Mouse (Mus musculus): ENCODE data around the gene Nelfb. TPM values are rescaled to one million over a fixed set of nuclear protein-coding genes. Genes with fewer than 3 reads are reported as not detected.

The Nelfb gene
- total RNA-seq (2023) = 10 to 100 TPM; 96.3 to 98.1 TPM

DNA sequence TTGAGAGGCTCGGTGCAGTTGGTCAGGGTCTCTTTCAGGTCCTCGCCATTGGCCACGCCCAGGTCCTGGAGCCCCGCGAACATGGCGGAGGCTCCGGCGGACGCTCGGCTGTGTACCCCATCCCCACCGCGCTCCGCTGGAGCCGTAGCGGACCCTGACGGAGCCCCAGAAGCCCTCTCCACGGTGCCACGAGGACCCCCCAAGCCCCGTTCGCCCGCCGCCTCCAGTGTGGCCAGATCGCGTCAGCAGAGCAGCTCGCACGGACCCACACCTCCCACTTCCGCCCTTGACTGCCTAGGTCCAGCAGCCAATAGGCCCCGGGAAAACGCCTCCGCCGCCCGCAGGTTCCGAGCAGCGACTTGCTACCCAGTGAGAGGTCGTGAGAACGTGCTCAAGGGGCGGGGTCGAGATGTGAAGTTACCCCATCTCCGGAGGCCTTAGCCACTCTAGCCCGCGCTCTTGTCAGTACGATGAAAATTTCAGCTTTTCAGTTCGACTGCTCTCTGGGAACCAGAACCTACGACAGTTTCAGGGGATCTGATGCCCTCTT is at the start of gene Nelfb:
Nelfb (minus strand) TSS at position 369 of the 550 bp plus-strand sequence.

DNA sequence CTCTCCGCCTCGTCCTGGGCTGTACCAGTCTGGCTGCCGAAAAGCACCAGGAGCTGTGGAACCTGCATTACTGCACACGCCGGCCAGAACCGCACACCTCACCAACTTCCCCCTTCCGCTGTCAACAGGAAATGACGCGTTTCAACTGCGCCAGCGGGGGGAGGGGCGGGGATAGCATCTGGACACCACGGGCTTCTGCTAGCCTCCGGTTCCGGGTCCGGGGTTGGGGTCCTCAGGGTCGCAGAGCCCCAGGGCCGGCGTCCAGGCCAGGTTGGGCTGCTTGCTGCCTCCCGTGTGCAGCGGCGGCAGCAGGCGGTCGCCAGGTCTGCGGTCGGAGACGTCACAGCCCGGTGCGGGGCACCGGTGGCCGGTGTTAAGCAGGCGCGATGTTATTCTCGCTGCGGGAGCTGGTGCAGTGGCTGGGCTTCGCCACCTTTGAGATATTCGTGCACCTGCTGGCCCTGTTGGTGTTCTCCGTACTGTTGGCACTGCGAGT is 44.0 kb upstream of the Nelfb start, which contains the start of gene Tmem203:
Tmem203 (plus strand) TSS at position 156 of the 496 bp plus-strand sequence.

DNA sequence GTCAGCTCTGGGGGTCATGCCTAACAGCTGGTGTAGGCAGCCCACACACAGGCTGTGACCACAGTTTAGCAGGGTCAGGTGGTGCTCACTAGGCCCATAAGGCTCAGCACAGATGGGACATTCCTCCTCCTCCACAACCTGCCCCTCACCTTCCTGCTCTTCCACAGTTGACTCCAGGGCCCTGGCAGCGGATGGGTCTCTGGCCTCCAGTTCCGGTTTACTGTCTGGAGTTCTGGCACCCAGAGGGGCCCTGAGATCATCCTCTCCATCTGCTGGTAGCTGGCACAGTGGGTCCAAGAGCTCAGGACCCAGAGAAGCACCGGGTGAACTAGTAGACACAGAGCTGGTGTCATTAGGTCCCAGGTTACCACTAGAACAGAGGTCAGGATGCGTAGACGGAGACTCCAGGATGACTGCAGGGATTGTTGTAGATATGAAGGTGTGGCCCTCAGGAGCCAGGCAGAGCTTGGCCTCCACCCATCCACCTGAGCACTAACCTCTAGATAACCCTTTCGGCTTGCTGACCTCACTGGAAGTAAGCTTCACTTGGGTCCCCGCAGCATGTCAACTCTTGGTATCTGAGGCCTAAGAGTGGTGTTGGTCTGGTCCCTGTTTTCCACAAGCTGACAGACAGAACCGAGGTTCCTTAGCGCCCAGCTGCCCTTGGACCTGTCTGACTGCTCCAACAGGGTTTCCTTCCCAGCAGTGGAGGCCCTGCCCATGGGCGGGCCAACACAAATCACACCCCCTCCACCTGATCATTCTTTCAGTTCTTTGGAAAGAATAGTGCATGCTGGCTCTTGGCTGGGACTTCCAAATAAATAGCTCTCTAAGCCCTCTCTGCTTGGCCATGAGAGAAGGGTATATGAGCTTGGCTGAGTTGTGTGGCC is 35.1 kb upstream of the Nelfb start, which contains the start of gene AL732309.1:
AL732309.1 (minus strand) TSS at position 681 of the 890 bp plus-strand sequence.

DNA sequence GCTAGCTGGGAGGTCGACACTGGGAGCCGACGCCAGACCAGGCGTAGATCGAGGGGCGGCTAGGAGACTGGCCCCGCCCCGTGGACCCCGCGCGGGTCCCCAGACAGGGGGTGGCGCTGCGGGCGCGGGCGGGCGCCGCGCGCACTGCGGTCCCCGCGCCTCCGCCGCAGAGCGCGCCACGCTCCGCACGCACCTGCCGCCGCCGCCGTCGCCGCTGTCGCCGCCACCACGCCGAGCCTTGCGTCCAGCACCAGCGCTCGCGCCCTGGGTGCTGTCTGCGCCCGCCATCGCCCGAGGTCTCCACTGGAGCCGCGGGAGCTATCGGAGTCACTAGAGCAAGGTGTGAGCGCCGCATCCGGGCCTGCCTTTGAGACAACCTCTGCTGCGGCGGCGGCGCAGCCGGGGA is 30.8 kb upstream of the Nelfb start, which contains the start of the genes Rnf208 and Cysrt1:
Rnf208 (plus strand) TSS at position 155 of the 406 bp plus-strand sequence.
Cysrt1 (minus strand) TSS at position 352 of the 406 bp plus-strand sequence.

DNA sequence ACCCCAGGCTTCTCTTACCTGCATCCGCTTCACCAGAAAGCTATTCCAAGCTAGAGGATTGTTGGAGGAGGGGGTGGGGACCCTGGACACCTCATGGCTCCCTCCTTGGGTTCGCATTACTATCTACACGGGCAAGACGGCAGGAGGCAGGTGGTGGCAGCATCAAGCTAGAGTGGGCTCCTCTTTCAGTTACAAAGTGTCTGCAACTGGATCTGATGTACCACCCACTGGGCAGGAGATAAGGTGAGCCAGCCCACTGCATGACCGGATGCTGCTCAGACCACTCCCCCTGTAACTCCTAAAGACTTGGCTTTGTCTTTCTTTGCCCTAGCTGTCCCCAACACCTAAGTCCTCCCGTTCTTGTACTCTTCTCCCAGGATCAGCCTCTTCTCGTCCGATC is 25.3 kb upstream of the Nelfb start, which contains the start of gene Rnf224:
Rnf224 (minus strand) TSS at position 174 of the 400 bp plus-strand sequence.

DNA sequence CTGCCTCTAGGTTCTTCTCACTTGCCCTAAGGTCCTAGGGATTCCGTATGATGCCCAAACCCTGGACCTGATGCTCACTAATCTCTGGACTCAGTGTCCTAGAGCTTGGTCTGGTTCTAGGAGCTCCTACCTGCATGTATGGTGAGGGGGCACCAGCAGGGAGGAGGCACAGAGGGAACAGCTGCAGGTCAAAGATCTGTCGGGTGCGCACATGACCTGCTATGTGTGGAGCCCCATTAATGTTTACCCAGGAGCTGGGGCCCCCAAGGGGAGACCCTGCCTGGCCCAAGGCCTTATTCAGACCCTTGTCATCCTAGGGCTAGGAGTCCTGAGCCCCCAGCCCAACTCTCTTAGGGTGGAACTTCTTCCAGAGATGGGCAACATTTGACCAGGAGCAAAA is 22.8 kb upstream of the Nelfb start, which contains the start of gene Slc34a3:
Slc34a3 (minus strand) TSS at position 315 of the 400 bp plus-strand sequence.

DNA sequence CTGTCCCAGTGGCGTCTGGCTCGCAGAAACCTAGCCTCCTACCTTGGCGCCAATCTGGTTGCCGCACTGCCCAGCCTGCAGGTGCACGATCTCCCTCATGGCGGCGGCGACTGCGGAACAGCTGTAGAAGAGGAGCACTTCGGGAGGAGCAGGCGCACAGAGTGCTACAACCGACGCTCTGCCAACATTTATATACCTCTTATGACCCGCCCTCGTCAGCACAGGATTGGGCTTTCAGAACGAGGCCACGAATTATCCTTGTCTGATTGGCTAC is 13.1 kb upstream of the Nelfb start, which contains the start of gene Tubb4b:
Tubb4b (minus strand) TSS at position 211 of the 274 bp plus-strand sequence.

DNA sequence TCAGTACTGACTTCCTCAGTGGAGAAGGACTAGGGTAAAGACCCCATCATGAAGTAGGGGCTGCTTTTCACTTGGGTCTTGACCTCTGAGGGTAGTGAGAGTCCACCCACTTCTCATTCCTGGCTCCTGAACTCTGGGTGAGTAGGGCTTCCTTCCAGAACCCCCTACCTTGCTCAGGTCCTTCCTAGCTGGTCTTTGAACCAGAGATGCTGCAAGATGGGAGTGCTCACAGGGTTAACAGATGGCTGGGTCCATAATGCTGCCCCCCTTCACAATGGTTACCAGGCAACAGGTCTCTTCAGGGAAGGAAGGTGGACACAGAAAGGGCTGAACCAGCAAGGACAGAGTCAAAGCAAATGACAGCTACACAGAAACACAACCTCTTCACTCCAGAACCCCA is 7.2 kb upstream of the Nelfb start, which contains the start of gene Fam166a:
Fam166a (plus strand) TSS at position 301 of the 400 bp plus-strand sequence.

DNA sequence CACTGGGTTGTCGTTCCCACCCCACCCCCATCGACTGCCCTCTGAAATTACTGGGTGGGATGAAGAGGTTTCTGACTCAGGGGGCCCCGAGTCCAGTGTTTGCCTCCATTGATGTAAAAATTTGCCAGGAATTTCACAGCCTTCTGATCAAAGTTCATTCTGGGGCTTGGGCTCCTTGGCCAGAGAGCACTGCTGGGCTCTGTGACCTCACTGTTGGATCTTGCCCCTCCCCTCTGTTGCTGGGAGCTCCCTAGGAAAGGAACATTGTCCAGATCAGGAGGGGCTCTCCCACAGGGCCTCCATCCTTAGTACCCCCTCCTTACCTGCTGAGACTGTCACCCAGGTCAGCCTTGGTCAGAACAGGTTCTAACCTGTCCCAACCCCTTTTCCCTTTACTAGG is 3.2 kb upstream of the Nelfb start, which contains the start of gene Stpg3:
Stpg3 (minus strand) TSS at position 194 of the 400 bp plus-strand sequence.

DNA sequence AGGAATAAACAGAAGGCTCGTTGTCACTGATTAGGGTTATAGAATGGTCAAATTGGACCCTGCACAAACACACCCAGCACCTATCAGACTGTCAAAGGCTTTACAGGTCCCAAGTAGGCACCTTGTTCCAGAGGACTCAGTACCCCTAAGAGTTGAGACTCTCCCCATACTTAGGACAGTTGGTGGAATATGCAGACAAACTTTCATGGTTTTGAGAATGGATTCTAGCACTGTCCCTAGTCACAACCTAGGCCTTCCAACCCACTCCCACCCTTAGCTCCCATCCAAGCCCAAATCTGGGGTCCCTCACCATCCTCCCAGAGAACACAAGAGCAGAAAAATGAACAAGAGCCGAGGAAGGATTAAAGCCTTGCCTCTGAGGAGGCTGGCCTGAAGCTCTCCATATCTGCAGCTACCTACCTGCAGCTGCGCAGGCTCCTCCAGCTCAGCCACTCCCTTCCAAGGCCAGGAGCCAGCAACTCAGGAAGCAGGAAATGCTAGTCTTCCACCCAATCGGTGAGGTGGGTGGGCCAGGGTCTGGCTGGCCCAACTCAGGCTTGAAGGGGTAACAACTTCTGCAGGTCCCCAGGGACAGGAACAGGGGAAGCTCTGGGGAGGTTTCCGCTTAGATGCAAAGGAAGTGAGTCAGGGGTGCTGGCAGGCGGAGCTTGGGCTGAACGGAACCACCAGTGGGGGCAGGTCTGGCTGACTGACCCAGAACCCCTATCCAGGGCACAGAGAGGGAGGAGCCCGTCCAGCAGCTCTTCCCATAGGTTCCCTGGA is 14.9 kb downstream of the Nelfb start, which contains the start of gene Tor4a:
Tor4a (minus strand) TSS at position 715 of the 783 bp plus-strand sequence.

DNA sequence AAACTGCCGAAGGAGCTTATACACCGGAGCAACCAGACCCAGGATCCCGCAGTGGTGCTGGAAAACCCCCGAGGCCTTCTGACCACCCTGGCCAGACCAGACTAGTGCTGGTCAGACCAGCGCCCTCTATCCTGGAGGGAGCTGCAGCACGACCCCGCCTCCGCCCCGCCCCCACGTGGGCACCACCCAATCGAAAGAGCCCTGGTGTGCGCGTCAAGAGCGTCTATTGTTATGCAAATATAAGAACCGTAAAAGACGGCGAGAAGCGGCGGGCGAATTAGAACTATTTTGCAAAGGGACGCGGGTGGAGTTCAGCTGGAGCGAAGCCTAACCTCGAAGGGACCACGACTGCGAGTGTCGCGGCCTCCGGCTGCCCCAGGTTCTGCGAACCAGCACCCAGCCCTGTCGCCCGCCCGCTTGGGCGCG is 30.8 kb downstream of the Nelfb start, which contains the start of gene Nrarp:
Nrarp (plus strand) TSS at position 281 of the 426 bp plus-strand sequence.

Other genes with a start within 250 kb of the Nelfb start
- gene Dph7, start 249.1 kb downstream of the Nelfb start, total RNA-seq (2023) = 10 to 100 TPM; 14.8 to 20.9 TPM
- 10 to 100 TPM; 21.7 to 31.1 TPM for gene Mrpl41, start 236.4 kb downstream of the Nelfb start, total RNA-seq (2023)
- gene Pnpla7, start 235.5 kb downstream of the Nelfb start, total RNA-seq (2023) = 100 to 1,000 TPM; 129 to 133 TPM
- 10 to 100 TPM; 44.6 to 55.0 TPM for gene Nsmf, start 157.1 kb downstream of the Nelfb start, total RNA-seq (2023)
- not detected for gene Entpd8, start 131.2 kb downstream of the Nelfb start, total RNA-seq (2023)
- gene Noxa1, start 116.3 kb downstream of the Nelfb start, total RNA-seq (2023) = not detected
- gene Nrarp, start 30.7 kb downstream of the Nelfb start, total RNA-seq (2023) = 1 to 10 TPM; 3.7 to 4.2 TPM
- gene Tor4a, start 14.6 kb downstream of the Nelfb start, total RNA-seq (2023) = 10 to 100 TPM; 36.4 to 59.0 TPM
- gene Stpg3, start 3.1 kb upstream of the Nelfb start, total RNA-seq (2023) = not detected
- under 1 TPM in 1 of 2 experiments, not detected in 1; 0.50 TPM for gene Fam166a, start 7.3 kb upstream of the Nelfb start, total RNA-seq (2023)
- gene Tubb4b, start 13.2 kb upstream of the Nelfb start, total RNA-seq (2023) = 100 to 1,000 TPM; 117 to 128 TPM
- not detected for gene Slc34a3, start 22.9 kb upstream of the Nelfb start, total RNA-seq (2023)
- gene Rnf224, start 25.3 kb upstream of the Nelfb start, total RNA-seq (2023) = not detected
- gene Rnf208, start 30.8 kb upstream of the Nelfb start, total RNA-seq (2023) = not detected
- gene Cysrt1, start 31.0 kb upstream of the Nelfb start, total RNA-seq (2023) = not detected
- gene AL732309.1, start 35.4 kb upstream of the Nelfb start, total RNA-seq (2023) = 10 to 100 TPM; 10.7 to 11.9 TPM
- gene Tmem203, start 44.0 kb upstream of the Nelfb start, total RNA-seq (2023) = 10 to 100 TPM; 20.1 to 25.4 TPM
- 10 to 100 TPM; 15.5 to 20.0 TPM for gene Tprn, start 51.1 kb upstream of the Nelfb start, total RNA-seq (2023)
- gene Ssna1, start 60.9 kb upstream of the Nelfb start, total RNA-seq (2023) = 10 to 100 TPM; 43.7 to 44.2 TPM
- gene Anapc2, start 61.0 kb upstream of the Nelfb start, total RNA-seq (2023) = 100 to 1,000 TPM; 114 to 127 TPM
- not detected for gene Tmem210, start 76.7 kb upstream of the Nelfb start, total RNA-seq (2023)
- gene Lrrc26, start 78.4 kb upstream of the Nelfb start, total RNA-seq (2023) = not detected
- not detected for gene Grin1, start 107.7 kb upstream of the Nelfb start, total RNA-seq (2023)
- gene Man1b1, start 120.8 kb upstream of the Nelfb start, total RNA-seq (2023) = 10 to 100 TPM; 49.9 to 52.4 TPM
- gene Dpp7, start 144.9 kb upstream of the Nelfb start, total RNA-seq (2023) = 10 to 100 TPM; 36.0 to 36.9 TPM
- 10 to 100 TPM; 25.0 to 27.0 TPM for gene Uap1l1, start 154.2 kb upstream of the Nelfb start, total RNA-seq (2023)
- gene Sapcd2, start 160.8 kb upstream of the Nelfb start, total RNA-seq (2023) = 1 to 10 TPM in 1 of 2 experiments, under 1 TPM in 1; 0.44 to 1.0 TPM
- gene Entpd2, start 184.4 kb upstream of the Nelfb start, total RNA-seq (2023) = not detected
- not detected for gene Npdc1, start 187.9 kb upstream of the Nelfb start, total RNA-seq (2023)
- not detected for gene Fut7, start 211.8 kb upstream of the Nelfb start, total RNA-seq (2023)
- gene Abca2, start 217.2 kb upstream of the Nelfb start, total RNA-seq (2023) = 10 to 100 TPM; 48.1 to 52.4 TPM
- gene Clic3, start 245.3 kb upstream of the Nelfb start, total RNA-seq (2023) = not detected
- 10 to 100 TPM; 90.9 to 100.0 TPM for gene Paxx, start 249.6 kb upstream of the Nelfb start, total RNA-seq (2023)